Mouse (Mus musculus) mesoderm, embryonic 11.5 days (tissue): ENCODE results near the gene Bpnt1.
A peak's percentile ranks its signal among the peaks of the same experiment; 100 is the strongest.

ENCODE experiments used
- DNase-seq: peaks from one replicate; pipeline ENCODE4 v3.0.0-alpha.2; 2012; ENCODE audit warnings: low read depth, low spot score

The Bpnt1 gene

DNA sequence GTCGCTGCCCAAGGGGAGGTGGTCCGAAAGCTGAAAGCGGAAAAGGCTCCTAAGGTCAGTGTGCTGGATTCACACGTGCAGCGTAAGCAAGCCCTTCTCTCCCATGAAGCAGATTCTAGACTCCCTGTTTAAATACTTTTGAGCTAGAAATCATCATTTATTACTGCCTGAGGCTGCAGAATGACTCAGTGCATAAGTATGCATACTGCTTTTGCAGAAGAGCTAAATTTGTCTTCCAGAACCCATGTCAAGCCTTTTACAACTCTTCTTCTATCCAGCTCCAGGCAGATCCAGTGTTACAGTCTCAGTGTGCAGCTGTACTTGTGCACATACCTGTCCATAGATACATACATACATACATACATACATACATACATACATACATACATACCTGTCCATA, 69.7 kb downstream of the Bpnt1 start:
- DNase-seq, result no peak

DNA sequence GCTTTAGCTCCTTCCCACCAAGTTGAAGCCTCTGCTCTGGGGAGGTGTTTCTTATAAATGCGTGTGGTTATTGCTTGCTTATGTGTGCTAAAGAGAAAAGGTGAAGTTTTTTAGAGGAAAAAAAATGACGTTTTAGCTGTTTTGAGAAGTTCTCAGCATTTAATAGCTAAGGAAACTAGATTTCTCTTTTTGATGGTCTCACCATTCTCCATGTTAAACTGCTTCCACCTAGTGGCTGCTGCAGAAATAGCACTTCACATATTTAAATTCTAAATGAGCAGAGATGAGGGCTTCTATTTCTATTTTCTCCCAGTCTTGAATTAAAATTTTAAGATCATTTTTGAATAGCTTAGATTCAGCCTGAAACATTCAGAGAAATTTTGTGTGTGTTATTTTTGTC, 72.1 kb downstream of the Bpnt1 start:
- DNase-seq, result peak; percentile 35

DNA sequence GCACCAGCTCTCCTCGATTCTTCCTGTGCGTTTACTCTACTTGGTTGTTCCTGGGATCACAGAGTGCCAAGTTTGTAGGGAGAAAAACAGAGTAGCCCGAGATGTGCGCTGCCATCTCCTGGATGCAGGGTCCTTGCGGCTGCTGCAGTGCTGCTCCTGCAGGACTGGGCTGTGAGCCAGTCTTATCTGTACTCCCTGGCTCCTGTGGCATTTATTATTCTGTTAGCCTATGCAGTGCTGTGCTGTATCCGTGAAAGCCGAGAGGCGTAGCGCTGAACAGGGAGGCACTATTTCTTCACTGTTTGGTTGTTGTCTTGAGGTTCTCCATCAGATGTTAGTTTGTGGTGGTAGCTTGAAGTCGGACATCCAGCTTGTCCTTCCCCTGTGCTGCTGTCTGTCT, 74.0 kb downstream of the Bpnt1 start:
- DNase-seq, result no peak
